Mouse (Mus musculus): ENCODE data around the gene Mical1. TPM values are rescaled to one million over a fixed set of nuclear protein-coding genes. Genes with fewer than 3 reads are reported as not detected.

Gene Mical1
- total RNA-seq (2021): 1 to 10 TPM; 5.9 to 6.9 TPM
- long read RNA-seq, experiment 1, partial matches to known transcripts: 1 of 5 reads
- long read RNA-seq, experiment 1, other reads (novel, unspliced or antisense): 4 of 5 reads
- long read RNA-seq, experiment 2, partial matches to known transcripts: 1 of 4 reads
- long read RNA-seq, experiment 2, other reads (novel, unspliced or antisense): 2 of 4 reads

DNA sequence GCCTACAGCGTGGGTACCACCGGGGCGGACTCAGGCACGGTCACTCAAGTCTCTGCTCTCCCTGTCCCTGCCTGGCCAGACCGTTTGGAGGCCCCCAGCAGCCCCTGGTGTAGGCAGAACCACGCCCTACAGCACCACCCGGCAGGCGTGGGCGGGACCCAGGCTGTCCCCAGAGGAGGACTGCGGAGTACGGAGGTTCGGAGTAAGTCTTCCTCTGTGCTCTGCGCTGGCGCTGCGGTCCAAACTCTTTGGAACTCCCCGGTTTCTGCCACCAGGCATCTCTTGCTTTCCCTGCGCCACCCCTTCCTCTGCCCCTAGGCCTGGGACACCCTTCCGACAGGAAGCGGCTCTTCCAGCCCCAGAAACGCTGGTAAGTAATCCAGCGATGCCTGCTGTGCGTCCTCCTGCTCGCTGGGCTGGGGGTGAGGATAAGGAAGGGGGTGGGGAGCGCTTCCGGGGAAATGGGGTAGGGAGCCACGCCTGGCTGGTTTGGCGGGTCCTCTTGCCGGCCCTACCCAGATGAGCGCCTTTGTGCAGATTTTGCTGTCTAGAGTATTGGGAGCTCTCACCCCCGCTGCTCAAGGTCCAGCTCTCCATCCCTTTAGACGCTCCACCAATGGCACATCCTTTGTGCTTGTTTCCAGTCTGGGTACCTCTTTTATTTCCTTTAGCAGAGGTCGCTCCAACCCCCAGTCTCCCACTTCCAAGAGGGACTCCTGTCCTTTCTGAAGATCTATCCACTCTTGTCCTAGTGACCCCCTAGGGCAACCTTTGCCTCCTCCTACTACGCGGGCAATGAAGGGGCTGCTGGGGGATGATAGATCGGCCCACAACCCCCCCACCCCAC, at the start of gene Mical1:
Mical1 (plus strand) TSS at position 144 of the 847 bp plus-strand sequence.
- peak; percentile 84 for DNase-seq
- peak within 1 kb of the TSS; percentile 89 for H3K27ac ChIP-seq
- intact Hi-C loops (cut with DNase I): no loop called here
- peak within 1 kb of the TSS; percentile 84 for H3K4me3 ChIP-seq
- TF ChIP-seq CTCF (IDR thresholded peaks at IDR 0.05): no peak

DNA sequence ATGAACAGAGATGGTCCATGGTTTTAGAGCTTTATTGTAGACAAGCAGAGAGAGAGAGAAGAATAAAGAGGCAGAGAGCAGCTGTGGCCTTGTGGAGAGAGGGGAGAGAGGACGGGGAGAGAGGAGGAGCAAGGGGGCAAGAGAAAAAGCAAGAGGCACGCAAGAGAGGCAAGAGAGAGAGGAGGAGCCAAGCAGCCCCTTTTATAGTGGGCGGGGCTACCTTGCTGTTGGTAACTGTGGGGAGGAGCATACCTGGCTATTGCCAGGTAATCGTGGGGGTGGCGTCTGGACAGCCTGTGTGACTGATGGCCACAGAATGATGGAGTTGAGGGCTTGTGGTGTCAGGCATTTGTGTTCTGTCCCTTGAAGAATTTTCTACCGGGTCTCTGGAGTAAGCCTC, 49.7 kb upstream of the Mical1 start:
- intact Hi-C loops (cut with DNase I): no loop called here
- no peak overlapping the region for H3K4me3 ChIP-seq
- H3K27ac ChIP-seq: no peak overlapping the region
- TF ChIP-seq CTCF (IDR thresholded peaks at IDR 0.05): no peak
- no peak for DNase-seq

DNA sequence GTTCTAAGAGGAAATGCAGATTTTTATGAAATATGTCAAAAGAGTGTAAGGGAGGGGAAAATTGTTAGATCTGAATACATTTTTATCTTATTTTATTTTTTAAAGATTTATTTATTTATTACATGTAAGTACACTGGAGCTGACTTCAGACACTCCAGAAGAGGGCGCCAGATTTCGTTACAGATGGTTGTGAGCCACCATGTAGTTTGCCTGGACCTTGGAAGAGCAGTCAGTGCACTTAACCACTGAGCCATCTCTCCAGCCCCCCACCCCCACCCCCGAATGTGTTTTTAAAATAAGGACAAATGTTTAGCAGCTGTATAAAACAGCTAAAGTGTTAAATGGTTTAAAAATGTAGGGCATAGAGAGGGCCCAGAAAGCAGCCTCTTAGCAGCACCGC, 41.5 kb upstream of the Mical1 start:
- DNase-seq: peak; percentile 68
- peak; percentile 82 for TF ChIP-seq CTCF (IDR thresholded peaks at IDR 0.05)
- intact Hi-C loops (cut with DNase I): loop anchor here (10.0 kb wide), 2 partner anchors 70 to 250 kb away; no protein-coding TSS in a partner anchor

DNA sequence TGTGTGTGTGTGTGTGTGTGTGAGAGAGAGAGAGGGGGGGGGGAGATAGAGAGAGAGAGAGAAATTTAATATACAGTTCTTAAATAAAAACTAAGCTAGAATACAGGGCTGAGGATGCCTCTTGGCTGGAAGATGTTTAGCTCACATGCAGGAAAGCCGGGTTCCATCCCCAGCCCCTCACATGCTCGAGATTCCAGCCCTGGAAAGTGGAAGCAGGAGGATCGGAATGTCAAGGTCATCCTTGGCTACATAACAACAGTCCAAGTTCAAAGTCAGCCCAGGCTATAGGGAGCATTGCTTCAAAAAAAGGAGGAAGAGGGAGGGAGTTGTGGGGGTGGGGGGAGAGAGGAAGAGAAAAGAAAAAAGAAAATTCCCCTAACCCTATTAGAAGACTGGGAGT, 41.0 kb upstream of the Mical1 start:
- DNase-seq: no peak
- Histone ChIP-seq H3K4me3 (no peak overlapping the region), H3K27ac (no peak overlapping the region)
- intact Hi-C loops (cut with DNase I): loop anchor here (10.0 kb wide), 2 partner anchors 70 to 250 kb away; no protein-coding TSS in a partner anchor
- TF ChIP-seq CTCF (IDR thresholded peaks at IDR 0.05): no peak

More for the DNA sequence above, 41.5 kb upstream of the Mical1 start:
- Histone ChIP-seq H3K27ac (no peak overlapping the region), H3K4me3 (no peak overlapping the region)

DNA sequence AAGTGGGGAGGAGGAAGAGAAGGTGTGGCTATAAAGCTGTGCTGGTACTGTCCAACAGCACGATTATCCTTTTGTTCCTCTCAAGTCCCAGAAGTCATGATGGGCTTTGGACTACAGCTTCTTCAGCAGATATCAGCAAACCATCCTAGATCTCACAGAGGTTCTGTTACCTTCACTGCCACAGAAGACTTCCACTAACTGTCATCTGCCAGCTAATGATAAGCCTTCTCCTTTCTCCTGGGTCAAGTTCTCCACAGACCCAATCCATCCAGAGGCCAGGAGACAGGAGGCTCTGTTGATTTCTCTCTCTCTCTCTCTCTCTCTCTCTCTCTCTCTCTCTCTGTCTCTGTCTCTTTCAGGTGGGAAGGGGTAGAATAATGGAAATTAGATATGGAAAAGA, 27.9 kb upstream of the Mical1 start:
- Histone ChIP-seq H3K27ac (no peak overlapping the region), H3K4me3 (no peak overlapping the region)
- intact Hi-C loops (cut with DNase I): no loop called here
- DNase-seq: no peak
- no peak for TF ChIP-seq CTCF (IDR thresholded peaks at IDR 0.05)

DNA sequence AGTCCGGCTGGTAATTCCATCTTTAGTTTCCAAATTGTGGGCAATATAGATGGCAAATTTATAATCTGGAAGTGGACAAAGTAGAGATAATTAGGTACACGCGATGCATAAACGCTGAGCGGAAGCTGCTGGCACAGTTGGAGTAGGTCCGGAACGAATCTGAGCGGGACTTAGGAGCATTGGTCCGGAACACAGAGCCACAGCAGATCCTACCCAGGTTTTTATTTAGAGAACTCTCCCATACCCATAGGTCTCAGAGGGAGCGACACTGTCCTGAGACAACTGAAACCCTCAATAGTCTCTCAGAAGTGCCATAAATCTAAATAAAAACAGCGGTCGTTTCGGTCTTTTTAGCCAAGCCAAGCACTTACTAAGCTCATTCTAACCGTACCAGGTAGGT, 26.4 kb upstream of the Mical1 start:
- Histone ChIP-seq H3K4me3 (peak overlapping the region; percentile 91), H3K27ac (peak overlapping the region; percentile 95)
- intact Hi-C loops (cut with DNase I): no loop called here
- no peak for TF ChIP-seq CTCF (IDR thresholded peaks at IDR 0.05)
- peak; percentile 29 for DNase-seq

DNA sequence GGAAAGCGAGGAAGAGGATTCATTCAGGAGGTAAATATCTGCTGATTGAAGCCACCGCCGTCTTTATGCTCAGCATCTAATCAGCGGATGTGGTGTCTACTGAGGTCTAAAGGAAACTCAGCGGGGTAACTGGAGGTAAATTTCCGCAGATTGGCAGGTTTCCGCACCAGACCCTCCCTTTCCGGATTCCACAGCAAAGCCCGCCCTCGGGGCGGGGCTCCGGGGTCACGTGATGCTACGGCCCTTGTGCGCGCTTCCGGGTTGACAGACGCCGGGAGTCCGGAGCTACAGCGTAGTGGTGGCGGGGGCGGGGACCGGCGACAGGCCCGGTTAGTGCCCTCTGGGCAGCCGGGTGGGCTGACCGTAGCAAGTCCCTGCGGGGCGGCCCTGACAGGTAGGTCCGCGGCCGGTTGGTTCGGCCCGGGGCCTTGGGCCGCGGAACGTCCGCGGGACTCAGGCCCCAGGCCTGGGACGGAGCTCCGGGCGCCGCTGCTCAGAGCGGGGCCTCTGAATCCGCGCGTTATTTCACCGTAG, 25.9 kb upstream of the Mical1 start, which contains the start of gene Zbtb24:
Zbtb24 (plus strand) TSS at position 247 of the 534 bp plus-strand sequence.
- Histone ChIP-seq H3K27ac (peak within 1 kb of the TSS; percentile 95), H3K4me3 (peak within 1 kb of the TSS; percentile 91)
- intact Hi-C loops (cut with DNase I): no loop called here
- peak; percentile 96 for DNase-seq
- no peak for TF ChIP-seq CTCF (IDR thresholded peaks at IDR 0.05)

DNA sequence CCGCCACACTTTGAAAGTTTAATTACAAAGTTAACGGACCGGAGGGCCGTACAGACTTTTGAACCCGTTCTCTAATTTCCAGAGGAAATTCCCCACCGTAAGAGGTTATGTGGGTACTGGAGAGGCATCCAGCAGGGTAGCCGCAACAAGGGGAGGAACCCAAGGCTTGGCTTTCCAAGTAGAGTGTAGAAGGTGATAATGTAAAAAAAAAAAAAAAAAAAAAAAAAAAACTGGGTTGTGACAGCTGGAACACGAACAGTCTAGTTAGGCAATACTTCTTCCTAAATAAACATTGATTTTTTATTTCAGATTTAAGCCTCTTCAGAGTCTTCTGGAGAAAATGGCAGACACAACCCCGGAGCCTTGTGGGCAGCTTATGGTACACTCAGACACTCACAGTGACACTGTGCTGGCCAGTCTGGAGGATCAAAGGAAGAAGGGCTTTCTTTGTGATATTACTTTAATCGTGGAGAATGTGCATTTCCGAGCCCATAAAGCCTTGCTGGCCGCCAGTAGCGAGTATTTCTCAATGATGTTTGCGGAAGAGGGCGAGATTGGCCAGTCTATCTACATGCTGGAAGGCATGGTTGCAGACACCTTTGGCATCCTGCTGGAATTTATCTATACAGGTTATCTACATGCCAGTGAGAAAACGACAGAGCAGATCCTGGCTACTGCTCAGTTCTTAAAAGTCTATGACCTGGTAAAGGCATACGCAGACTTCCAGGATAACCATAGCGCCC, 25.2 kb upstream of the Mical1 start:
- Histone ChIP-seq H3K4me3 (peak overlapping the region; percentile 91), H3K27ac (peak overlapping the region; percentile 95)
- no peak for DNase-seq
- no peak for TF ChIP-seq CTCF (IDR thresholded peaks at IDR 0.05)
- intact Hi-C loops (cut with DNase I): no loop called here

DNA sequence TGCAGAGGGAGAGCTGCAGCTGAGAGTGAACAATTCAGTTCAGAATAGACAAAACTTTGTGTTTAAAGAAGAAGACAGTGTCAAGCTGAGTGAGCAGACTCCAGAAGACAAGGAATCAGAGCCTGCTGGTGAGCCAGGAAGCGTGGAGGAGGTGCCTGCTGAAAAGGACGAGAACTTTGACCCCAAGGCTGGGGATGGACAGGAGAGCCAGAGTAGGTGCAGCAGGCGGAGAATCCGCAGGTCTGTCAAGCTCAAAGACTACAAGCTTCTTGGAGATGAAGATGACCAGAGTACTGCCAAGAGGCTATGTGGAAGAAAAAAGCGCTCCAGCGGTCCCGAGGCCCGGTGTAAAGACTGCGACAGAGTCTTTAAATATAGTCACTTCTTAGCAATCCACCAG, 24.5 kb upstream of the Mical1 start:
- peak overlapping the region; percentile 91; the same call in 1 of the 2 replicates for H3K4me3 ChIP-seq
- DNase-seq: no peak
- TF ChIP-seq CTCF (IDR thresholded peaks at IDR 0.05): no peak
- H3K27ac ChIP-seq: no peak overlapping the region
- intact Hi-C loops (cut with DNase I): no loop called here

DNA sequence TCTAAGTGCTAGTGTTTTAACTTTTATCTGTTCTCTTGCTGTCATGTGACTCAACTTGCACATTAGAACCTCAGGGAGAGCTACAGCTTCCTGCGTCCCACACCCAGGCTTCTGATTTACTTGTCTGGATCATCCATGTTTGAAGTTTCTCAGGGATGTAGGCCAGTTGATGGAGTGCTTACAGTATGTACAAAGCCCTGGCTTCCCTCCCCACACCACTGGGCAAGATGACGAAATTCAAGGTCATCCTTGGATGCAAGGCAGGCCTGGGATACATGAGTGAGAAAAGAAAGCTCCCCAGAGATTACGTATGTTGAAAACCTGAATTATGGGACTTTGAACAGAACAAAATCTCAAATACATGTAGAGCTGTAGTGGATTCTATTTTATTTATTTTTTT, 23.3 kb upstream of the Mical1 start:
- no peak for DNase-seq
- no peak overlapping the region for H3K27ac ChIP-seq
- intact Hi-C loops (cut with DNase I): no loop called here

DNA sequence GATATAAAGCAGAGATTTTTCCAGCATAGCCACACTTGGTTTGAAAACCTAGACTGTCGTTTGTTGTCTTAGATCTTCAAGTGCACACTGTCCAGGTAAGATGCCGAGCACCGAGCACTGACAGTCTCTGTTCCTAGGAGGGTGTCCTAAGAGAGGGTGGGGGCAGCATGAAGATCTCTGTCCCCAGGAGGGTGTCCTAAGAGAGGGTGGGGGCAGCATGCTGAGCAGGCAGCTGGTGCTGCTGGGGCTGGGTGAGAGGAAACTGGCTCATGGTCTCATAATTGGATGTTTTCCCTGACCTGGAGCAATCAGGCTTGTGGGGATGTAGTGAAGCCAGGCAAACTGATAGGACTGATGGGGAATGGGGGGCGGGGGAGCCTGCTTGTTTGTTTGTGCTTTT, 16.1 kb upstream of the Mical1 start:
- no peak for DNase-seq
- no peak overlapping the region for H3K27ac ChIP-seq
- TF ChIP-seq CTCF (IDR thresholded peaks at IDR 0.05): no peak
- no peak overlapping the region for H3K4me3 ChIP-seq
- intact Hi-C loops (cut with DNase I): no loop called here

More for the DNA sequence above, 23.3 kb upstream of the Mical1 start:
- H3K4me3 ChIP-seq: no peak overlapping the region
- no peak for TF ChIP-seq CTCF (IDR thresholded peaks at IDR 0.05)

DNA sequence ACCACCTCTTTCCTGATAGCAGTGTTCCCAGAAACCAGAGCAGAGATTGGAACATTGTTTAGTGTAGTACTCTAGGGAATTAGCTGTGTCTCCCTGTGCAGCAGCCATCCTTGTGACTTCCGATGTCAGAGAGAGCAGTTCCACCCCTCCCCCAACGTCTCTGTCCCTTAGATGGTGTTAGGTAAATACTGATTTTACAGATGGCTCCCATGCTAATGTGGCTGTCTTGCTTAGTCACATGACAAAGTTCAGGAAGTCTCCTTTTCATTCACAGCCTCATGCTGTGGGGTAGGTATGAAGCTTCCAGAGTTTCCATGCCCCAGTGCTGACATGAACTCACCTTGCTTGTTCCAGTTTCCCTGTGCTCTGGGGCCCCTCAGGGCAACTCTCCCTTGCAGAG, 15.6 kb upstream of the Mical1 start:
- Histone ChIP-seq H3K4me3 (no peak overlapping the region), H3K27ac (no peak overlapping the region)
- no peak for DNase-seq
- no peak for TF ChIP-seq CTCF (IDR thresholded peaks at IDR 0.05)
- intact Hi-C loops (cut with DNase I): no loop called here
